Comparison of ENCODE assay signal across 20 mouse cellular contexts in genomic region chr12:86349477-86349876, GRCm38 (mm10).
"Had no signal": no experiment of that assay in that cellular context is flagged by ENCODE, and none has a peak within 500 bp of the region (broad histone marks: within the 10 kb centered on the region; RNA-seq: fewer than 3 reads in every experiment).

No protein-coding gene starts in this region.

- H3K9ac ChIP-seq: limb, embryonic 13.5 days; liver, embryonic 12.5 days; liver, embryonic 15.5 days; lung, embryonic 15.5 days; stomach, embryonic 15.5 days had no signal

- H3K27me3 ChIP-seq: lung, embryonic 15.5 days; stomach, embryonic 15.5 days had no signal

- H3K36me3 ChIP-seq: limb, embryonic 10.5 days; limb, embryonic 13.5 days; liver, embryonic 12.5 days; liver, embryonic 15.5 days; lung, embryonic 15.5 days; midbrain, embryonic 10.5 days; stomach, embryonic 15.5 days had no signal

- H3K4me1 ChIP-seq: liver, embryonic 12.5 days; liver, embryonic 15.5 days; lung, embryonic 15.5 days; megakaryocyte, embryonic 14.5 days; stomach, embryonic 15.5 days had no signal

- H3K4me3 ChIP-seq: layer of hippocampus, adult 2 months; limb, embryonic 10.5 days; limb, embryonic 13.5 days; liver, embryonic 12.5 days; liver, embryonic 15.5 days; lung, embryonic 15.5 days; megakaryocyte, embryonic 14.5 days; midbrain, embryonic 10.5 days; stomach, embryonic 15.5 days had no signal

- H3K27ac ChIP-seq: kidney, postnatal 0 days; layer of hippocampus, adult 2 months; limb, embryonic 10.5 days; limb, embryonic 13.5 days; liver, embryonic 12.5 days; liver, embryonic 15.5 days; lung, embryonic 15.5 days; midbrain, embryonic 10.5 days; stomach, embryonic 15.5 days had no signal

- DNase-seq: kidney, postnatal 25 days; layer of hippocampus, adult 9-11 months; liver; lung, adult 18-20 months; lung, postnatal 10 days; lung, postnatal 36 days; retina, postnatal 1 day; right cerebral cortex, postnatal 25 days; spleen, adult 18-20 months; thymus, postnatal 25 days had no signal

- H3K4me2 ChIP-seq: limb, embryonic 13.5 days; liver, embryonic 12.5 days; liver, embryonic 15.5 days; lung, embryonic 15.5 days; stomach, embryonic 15.5 days had no signal

- H3K9me3 ChIP-seq: limb, embryonic 10.5 days; limb, embryonic 13.5 days; liver, embryonic 12.5 days; liver, embryonic 15.5 days; lung, embryonic 15.5 days; midbrain, embryonic 10.5 days; stomach, embryonic 15.5 days had no signal

- ATAC-seq: liver, embryonic 12.5 days had no signal
